Mouse (Mus musculus): ENCODE results near the gene Slc16a6. TPM values are rescaled to one million over a fixed set of nuclear protein-coding genes. Genes with fewer than 3 reads are reported as not detected.
A peak's percentile ranks its signal among the peaks of the same experiment; 100 is the strongest.

Gene Slc16a6
- polyA plus RNA-seq, 1 experiment from 2014 or later, result 3.2 TPM

GRCm38 (mm10) chr11:109434233-109434798 lies 39.1 kb downstream of the Slc16a6 start:
- no peak for DNase-seq (ENCODE audit: low spot score)
- H3K27ac ChIP-seq (ENCODE audit: low read depth, low read length), result no peak overlapping the region
- H3K9ac ChIP-seq (ENCODE audit: low read length), result no peak overlapping the region
- H3K4me3 ChIP-seq (ENCODE audit: low read depth, low read length), result no peak overlapping the region
- H3K27me3 ChIP-seq (ENCODE audit: control insufficient read depth, insufficient read depth, low read length), result no peaks in the 10 kb centered on the region
- WGBS, result 95% methylated on average over 16 of the region's 16 CpGs
- no peak for ATAC-seq (ENCODE audit: insufficient read depth, low FRiP score, low TSS enrichment)
- H3K36me3 ChIP-seq (ENCODE audit: control insufficient read depth, insufficient read depth, low read length), result peaks cover 3% of the 10 kb centered on the region
- H3K4me2 ChIP-seq (ENCODE audit: low read depth), result no peak overlapping the region
- H3K9me3 ChIP-seq (ENCODE audit: control insufficient read depth, low read length), result no peaks in the 10 kb centered on the region
- no peaks in the 10 kb centered on the region for H3K4me1 ChIP-seq (ENCODE audit: control insufficient read depth, insufficient read depth, low read length)

- H3K4me3 ChIP-seq (ENCODE audit: low read depth, low read length), result no peak overlapping the region
- H3K4me1 ChIP-seq (ENCODE audit: control insufficient read depth, insufficient read depth, low read length), result 0 out of 2 replicates have a peak, but pooled peaks cover 5% of the 10 kb centered on the region
- DNase-seq (ENCODE audit: low spot score) (no peak), ATAC-seq (ENCODE audit: insufficient read depth, low FRiP score, low TSS enrichment) (no peak)
- 92% methylated on average over 5 of the region's 5 CpGs for WGBS
- no peaks in the 10 kb centered on the region for H3K36me3 ChIP-seq (ENCODE audit: control insufficient read depth, insufficient read depth, low read length)
- H3K9me3 ChIP-seq (ENCODE audit: control insufficient read depth, low read length), result no peaks in the 10 kb centered on the region
- no peaks in the 10 kb centered on the region for H3K27me3 ChIP-seq (ENCODE audit: control insufficient read depth, insufficient read depth, low read length)
- no peak overlapping the region for H3K9ac ChIP-seq (ENCODE audit: low read length)
- H3K4me2 ChIP-seq (ENCODE audit: low read depth), result no peak overlapping the region
- H3K27ac ChIP-seq (ENCODE audit: low read depth, low read length), result no peak overlapping the region
Measured at GRCm38 (mm10) chr11:109427353-109427752, 46.0 kb downstream of the Slc16a6 start.

GRCm38 (mm10) chr11:109426272-109426586 lies 47.2 kb downstream of the Slc16a6 start:
- no peaks in the 10 kb centered on the region for H3K9me3 ChIP-seq (ENCODE audit: control insufficient read depth, low read length)
- H3K4me2 ChIP-seq (ENCODE audit: low read depth), result peak overlapping the region; percentile 65
- 0% methylated on average over 11 of the region's 11 CpGs for WGBS
- 0 out of 2 replicates have a peak, but pooled peaks cover 5% of the 10 kb centered on the region for H3K4me1 ChIP-seq (ENCODE audit: control insufficient read depth, insufficient read depth, low read length)
- H3K4me3 ChIP-seq (ENCODE audit: low read depth, low read length), result peak overlapping the region; percentile 62
- peak overlapping the region; percentile 78 for H3K9ac ChIP-seq (ENCODE audit: low read length)
- DNase-seq (ENCODE audit: low spot score) (no peak), ATAC-seq (ENCODE audit: insufficient read depth, low FRiP score, low TSS enrichment) (no peak)
- no peaks in the 10 kb centered on the region for H3K27me3 ChIP-seq (ENCODE audit: control insufficient read depth, insufficient read depth, low read length)
- H3K36me3 ChIP-seq (ENCODE audit: control insufficient read depth, insufficient read depth, low read length), result no peaks in the 10 kb centered on the region
- peak overlapping the region; percentile 86 for H3K27ac ChIP-seq (ENCODE audit: low read depth, low read length)

- 0 out of 2 replicates have a peak, but pooled peaks cover 5% of the 10 kb centered on the region for H3K4me1 ChIP-seq (ENCODE audit: control insufficient read depth, insufficient read depth, low read length)
- H3K9ac ChIP-seq (ENCODE audit: low read length), result peak within 1 kb of the TSS; percentile 78
- peak within 1 kb of the TSS; percentile 86 for H3K27ac ChIP-seq (ENCODE audit: low read depth, low read length)
- ATAC-seq (ENCODE audit: insufficient read depth, low FRiP score, low TSS enrichment), result peak; percentile 96
- H3K4me2 ChIP-seq (ENCODE audit: low read depth), result peak within 1 kb of the TSS; percentile 65
- peak; percentile 100 for DNase-seq (ENCODE audit: low spot score)
- H3K9me3 ChIP-seq (ENCODE audit: control insufficient read depth, low read length), result no peaks in the 10 kb centered on the region
- H3K4me3 ChIP-seq (ENCODE audit: low read depth, low read length), result peak within 1 kb of the TSS; percentile 62
- H3K36me3 ChIP-seq (ENCODE audit: control insufficient read depth, insufficient read depth, low read length), result no peaks in the 10 kb centered on the region
- under 1% methylated on average over 64 of the region's 65 CpGs for WGBS
- no peaks in the 10 kb centered on the region for H3K27me3 ChIP-seq (ENCODE audit: control insufficient read depth, insufficient read depth, low read length)
Measured at GRCm38 (mm10) chr11:109425392-109426271, 47.8 kb downstream of the Slc16a6 start, which contains the start of gene Amz2. TSS of gene Amz2 (plus strand) at chr11:109425946.

GRCm38 (mm10) chr11:109423294-109423693 lies 50.1 kb downstream of the Slc16a6 start:
- Histone ChIP-seq H3K4me3 (ENCODE audit: low read depth, low read length) (no peak overlapping the region), H3K36me3 (ENCODE audit: control insufficient read depth, insufficient read depth, low read length) (no peaks in the 10 kb centered on the region), H3K9ac (ENCODE audit: low read length) (no peak overlapping the region), H3K27me3 (ENCODE audit: control insufficient read depth, insufficient read depth, low read length) (no peaks in the 10 kb centered on the region), H3K4me1 (ENCODE audit: control insufficient read depth, insufficient read depth, low read length) (0 out of 2 replicates have a peak, but pooled peaks cover 5% of the 10 kb centered on the region), H3K27ac (ENCODE audit: low read depth, low read length) (no peak overlapping the region), H3K9me3 (ENCODE audit: control insufficient read depth, low read length) (no peaks in the 10 kb centered on the region), H3K4me2 (ENCODE audit: low read depth) (no peak overlapping the region)
- DNase-seq (ENCODE audit: low spot score) (no peak), ATAC-seq (ENCODE audit: insufficient read depth, low FRiP score, low TSS enrichment) (no peak)
- WGBS, result 77% methylated on average over 1 of the region's 1 CpGs

- no peak for ATAC-seq (ENCODE audit: insufficient read depth, low FRiP score, low TSS enrichment)
- no peak overlapping the region for H3K4me3 ChIP-seq (ENCODE audit: low read depth, low read length)
- over 99% methylated on average over 4 of the region's 4 CpGs for WGBS
- H3K27ac ChIP-seq (ENCODE audit: low read depth, low read length), result no peak overlapping the region
- DNase-seq (ENCODE audit: low spot score), result no peak
- H3K27me3 ChIP-seq (ENCODE audit: control insufficient read depth, insufficient read depth, low read length), result no peaks in the 10 kb centered on the region
- no peaks in the 10 kb centered on the region for H3K9me3 ChIP-seq (ENCODE audit: control insufficient read depth, low read length)
- H3K36me3 ChIP-seq (ENCODE audit: control insufficient read depth, insufficient read depth, low read length), result no peaks in the 10 kb centered on the region
- no peak overlapping the region for H3K9ac ChIP-seq (ENCODE audit: low read length)
- no peak overlapping the region for H3K4me2 ChIP-seq (ENCODE audit: low read depth)
- H3K4me1 ChIP-seq (ENCODE audit: control insufficient read depth, insufficient read depth, low read length), result 0 out of 2 replicates have a peak, but pooled peaks cover 5% of the 10 kb centered on the region
Measured at GRCm38 (mm10) chr11:109422263-109422662, 51.1 kb downstream of the Slc16a6 start.

GRCm38 (mm10) chr11:109421205-109421604 lies 52.2 kb downstream of the Slc16a6 start:
- Histone ChIP-seq H3K4me2 (ENCODE audit: low read depth) (no peak overlapping the region), H3K36me3 (ENCODE audit: control insufficient read depth, insufficient read depth, low read length) (no peaks in the 10 kb centered on the region), H3K27ac (ENCODE audit: low read depth, low read length) (no peak overlapping the region), H3K9me3 (ENCODE audit: control insufficient read depth, low read length) (no peaks in the 10 kb centered on the region), H3K27me3 (ENCODE audit: control insufficient read depth, insufficient read depth, low read length) (no peaks in the 10 kb centered on the region), H3K9ac (ENCODE audit: low read length) (no peak overlapping the region), H3K4me1 (ENCODE audit: control insufficient read depth, insufficient read depth, low read length) (no peaks in the 10 kb centered on the region), H3K4me3 (ENCODE audit: low read depth, low read length) (no peak overlapping the region)
- DNase-seq (ENCODE audit: low spot score) (no peak), ATAC-seq (ENCODE audit: insufficient read depth, low FRiP score, low TSS enrichment) (no peak)
- 84% methylated on average over 5 of the region's 5 CpGs for WGBS

- no peak for ATAC-seq (ENCODE audit: insufficient read depth, low FRiP score, low TSS enrichment)
- Histone ChIP-seq H3K4me1 (ENCODE audit: control insufficient read depth, insufficient read depth, low read length) (no peaks in the 10 kb centered on the region), H3K9me3 (ENCODE audit: control insufficient read depth, low read length) (no peaks in the 10 kb centered on the region), H3K4me2 (ENCODE audit: low read depth) (no peak overlapping the region), H3K27me3 (ENCODE audit: control insufficient read depth, insufficient read depth, low read length) (no peaks in the 10 kb centered on the region), H3K9ac (ENCODE audit: low read length) (no peak overlapping the region), H3K4me3 (ENCODE audit: low read depth, low read length) (no peak overlapping the region), H3K27ac (ENCODE audit: low read depth, low read length) (no peak overlapping the region), H3K36me3 (ENCODE audit: control insufficient read depth, insufficient read depth, low read length) (no peaks in the 10 kb centered on the region)
- WGBS, result 86% methylated on average over 14 of the region's 14 CpGs
- no peak for DNase-seq (ENCODE audit: low spot score)
Measured at GRCm38 (mm10) chr11:109420567-109420962, 52.8 kb downstream of the Slc16a6 start.

Measured in neural tube, embryonic 11.5 days (tissue).